Mouse (Mus musculus) spleen, postnatal 14 days (tissue): ENCODE measurements at regions not wholly inside any gene's neighbourhood (a gene's known extent, or its start where the extent isn't known, plus 50 kb on each side); places are given as distances from the start of the nearest gene placed in this dataset.

Source experiments
- DNase-seq, 2 experiments: peaks; one replicate each; pipeline ENCODE4 v3.0.0; 2021 to 2022; ENCODE audit warnings: low spot score in 2 of 2

GRCm38 (mm10) chr1:92386752-92387151 lies 86.9 kb downstream of the Ndufa10 start:
- no peak for DNase-seq

DNA sequence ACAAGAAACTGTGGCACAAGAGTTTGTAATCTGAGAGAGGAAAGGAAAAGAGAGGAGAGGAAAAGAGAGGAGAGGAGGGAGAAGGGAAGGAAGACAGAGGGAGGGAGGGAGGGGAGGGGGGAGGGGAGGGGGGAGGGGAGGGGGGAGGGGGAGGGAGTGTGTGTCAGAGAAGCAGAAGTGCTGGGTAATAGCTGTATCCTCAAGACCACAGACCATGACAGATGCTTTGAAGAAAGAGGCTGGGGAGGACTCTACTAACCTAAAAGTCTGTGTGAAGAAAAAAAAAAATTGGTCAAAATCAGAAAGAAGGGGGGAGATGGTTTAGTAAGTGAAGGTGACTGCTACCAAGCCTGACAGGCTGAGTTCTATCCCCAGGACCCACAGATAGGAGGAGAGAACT lies 88.7 kb downstream of the Ndufa10 start:
- no peak for DNase-seq

DNA sequence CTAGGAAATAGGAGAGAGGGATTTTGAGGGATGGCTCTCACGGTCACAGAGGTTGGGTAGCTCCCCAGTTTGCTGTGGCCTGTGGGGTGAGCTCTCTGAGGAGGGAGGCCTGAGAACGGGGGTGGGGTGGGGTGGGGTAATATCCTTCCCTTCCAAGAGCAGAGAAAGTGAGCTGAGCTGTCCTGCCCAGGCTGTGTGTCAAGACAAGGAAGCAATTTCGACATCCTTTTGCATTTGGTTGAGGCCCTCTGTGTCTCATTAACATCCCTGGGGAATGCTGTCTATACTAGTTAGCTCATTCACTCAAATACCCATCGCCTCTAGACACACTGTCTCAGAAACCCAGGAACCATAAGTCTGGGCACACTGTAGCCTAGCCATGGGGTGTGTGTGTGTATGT lies 89.9 kb downstream of the Ndufa10 start:
- no peak for DNase-seq

GRCm38 (mm10) chr1:92379510-92379886 lies 94.2 kb downstream of the Ndufa10 start:
- DNase-seq: no peak

GRCm38 (mm10) chr1:92378741-92379509 lies 94.7 kb downstream of the Ndufa10 start:
- DNase-seq: no peak

GRCm38 (mm10) chr1:92376456-92376855 lies 97.2 kb downstream of the Ndufa10 start:
- DNase-seq: no peak

- no peak for DNase-seq
Observed at GRCm38 (mm10) chr1:92372222-92372990, 101.3 kb downstream of the Ndufa10 start.

GRCm38 (mm10) chr1:92371357-92371981 lies 102.2 kb downstream of the Ndufa10 start:
- no peak for DNase-seq

DNA sequence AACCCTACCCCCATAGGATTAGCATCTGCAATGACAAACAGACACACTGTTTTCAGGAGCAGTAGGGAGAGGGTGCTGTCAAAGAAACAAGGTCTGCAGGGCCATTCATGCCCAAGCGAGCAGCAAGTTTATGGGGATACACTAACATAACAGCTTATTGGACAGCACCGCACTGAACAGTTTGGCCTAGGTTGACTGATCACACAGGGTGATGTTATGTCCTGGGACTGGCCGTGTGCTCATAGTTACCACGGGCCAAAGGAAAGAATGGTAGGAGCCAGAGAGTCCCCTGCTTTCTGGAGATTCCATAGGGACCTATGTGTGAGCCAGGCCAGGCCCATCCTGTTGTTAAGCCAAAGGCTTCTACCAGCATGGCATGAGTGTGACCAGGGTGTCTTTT lies 102.8 kb downstream of the Ndufa10 start:
- DNase-seq: no peak

DNA sequence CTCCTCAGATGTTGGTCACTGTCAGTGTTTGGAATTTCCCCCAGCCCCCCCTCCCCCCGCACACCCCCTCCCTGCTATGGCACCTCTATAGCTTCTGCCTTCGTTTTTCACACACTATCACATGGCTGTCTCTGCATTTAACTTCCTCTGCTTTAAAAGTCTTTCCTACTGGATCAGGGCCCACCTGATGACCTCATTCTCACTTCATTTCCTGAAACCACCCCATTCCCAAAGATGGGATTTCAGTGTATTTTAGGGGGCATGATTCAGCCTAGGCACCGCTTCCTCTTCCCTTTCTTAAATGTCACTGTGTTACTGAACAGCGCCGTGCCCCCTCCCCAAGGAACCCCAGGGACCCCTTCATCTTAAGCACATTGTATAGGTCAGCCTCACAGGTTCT lies 103.7 kb downstream of the Ndufa10 start:
- no peak for DNase-seq

DNA sequence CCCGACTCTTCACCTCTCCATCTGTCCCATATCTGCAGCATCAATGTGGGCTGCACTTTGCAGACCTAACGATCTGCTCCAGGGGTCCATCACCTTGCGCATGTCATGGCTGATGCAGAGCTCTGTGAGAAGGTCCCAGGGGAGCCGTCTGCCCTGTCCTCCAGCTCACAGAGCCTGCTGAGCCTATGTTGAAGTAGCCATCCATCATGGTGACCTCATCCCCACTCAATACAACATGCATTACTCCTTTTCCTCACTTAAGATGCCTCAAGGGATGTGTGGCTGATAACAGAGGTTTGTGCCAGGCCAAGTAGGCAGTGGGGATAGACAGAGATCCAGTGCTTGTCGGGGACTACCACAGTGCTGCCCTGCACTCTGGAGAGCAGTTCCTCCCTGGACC lies 107.4 kb downstream of the Ndufa10 start:
- no peak for DNase-seq

DNA sequence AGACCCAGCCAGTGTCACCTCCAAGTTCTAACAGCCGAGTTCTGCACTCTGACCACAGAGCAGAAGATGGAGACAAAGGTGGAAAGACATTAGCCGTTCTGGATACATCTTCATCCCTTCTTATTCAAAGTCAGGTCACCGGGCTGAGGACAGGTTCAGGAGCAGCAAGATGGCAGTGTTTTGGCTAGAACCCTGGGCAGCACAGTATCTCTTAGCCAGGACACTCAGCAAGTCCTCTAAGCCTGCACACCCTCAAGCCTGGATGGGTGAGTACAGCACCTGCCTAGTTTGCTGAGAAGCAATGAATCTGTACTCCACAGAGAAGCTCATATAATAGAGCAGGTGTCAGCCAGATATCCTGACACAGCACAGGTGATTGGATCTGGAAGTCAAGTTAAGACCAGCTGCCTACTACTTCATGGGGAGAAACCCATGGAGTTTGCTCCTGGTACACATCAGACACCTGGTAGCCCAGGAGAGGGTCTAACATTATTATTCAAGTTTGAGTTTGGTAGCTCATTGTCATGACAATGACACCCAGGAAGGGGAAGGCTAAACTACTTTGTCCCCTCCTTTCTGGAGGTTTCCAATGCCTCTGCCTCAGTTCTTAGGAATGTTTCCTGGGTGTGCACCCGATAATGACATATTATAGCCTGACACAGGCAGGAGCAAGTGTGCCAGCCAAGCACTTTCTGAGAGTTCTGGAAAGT lies 108.1 kb downstream of the Ndufa10 start:
- DNase-seq: no peak

GRCm38 (mm10) chr1:92361677-92362076 lies 112.0 kb downstream of the Ndufa10 start:
- no peak for DNase-seq

DNA sequence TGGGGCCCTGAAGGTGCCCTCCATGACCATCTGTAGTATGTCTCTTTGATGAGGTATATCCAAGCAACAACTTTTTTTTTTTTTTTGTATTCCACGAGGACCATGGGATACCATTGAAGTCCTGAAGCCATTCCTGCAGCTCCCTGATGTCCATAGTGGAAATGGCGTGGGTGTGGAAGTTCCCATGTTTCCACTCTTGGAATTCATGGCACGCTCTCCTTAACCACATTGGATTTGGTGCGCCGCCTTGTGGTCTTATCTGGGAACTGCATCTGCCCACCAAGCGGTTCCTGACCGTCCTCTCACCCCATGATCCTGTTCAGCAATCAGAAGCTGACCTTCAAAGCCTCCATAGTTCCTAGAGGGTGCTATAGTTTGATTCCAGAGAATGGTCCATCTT lies 113.4 kb downstream of the Ndufa10 start:
- DNase-seq: peak in 1 of 2 experiments; percentile 26

DNA sequence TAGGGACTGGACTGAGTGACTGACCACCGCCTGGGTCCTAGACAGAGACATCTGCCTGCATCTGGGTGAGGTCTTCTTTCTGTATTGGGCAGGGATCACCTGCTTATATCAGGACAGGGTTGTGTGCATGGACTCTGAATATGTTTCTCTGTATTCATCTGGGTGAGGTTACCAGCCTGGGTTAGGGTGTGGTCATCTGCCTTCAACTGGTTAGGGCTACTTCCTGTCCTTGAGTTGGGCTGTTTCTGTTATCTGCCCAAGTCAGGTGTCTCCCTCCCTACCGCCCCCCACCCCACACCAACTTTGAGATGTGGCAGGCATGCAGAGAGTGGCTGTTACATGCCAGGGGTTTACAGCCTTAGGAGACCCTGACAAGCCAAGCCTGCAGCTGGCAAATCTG lies 114.2 kb downstream of the Ndufa10 start:
- DNase-seq: no peak

DNA sequence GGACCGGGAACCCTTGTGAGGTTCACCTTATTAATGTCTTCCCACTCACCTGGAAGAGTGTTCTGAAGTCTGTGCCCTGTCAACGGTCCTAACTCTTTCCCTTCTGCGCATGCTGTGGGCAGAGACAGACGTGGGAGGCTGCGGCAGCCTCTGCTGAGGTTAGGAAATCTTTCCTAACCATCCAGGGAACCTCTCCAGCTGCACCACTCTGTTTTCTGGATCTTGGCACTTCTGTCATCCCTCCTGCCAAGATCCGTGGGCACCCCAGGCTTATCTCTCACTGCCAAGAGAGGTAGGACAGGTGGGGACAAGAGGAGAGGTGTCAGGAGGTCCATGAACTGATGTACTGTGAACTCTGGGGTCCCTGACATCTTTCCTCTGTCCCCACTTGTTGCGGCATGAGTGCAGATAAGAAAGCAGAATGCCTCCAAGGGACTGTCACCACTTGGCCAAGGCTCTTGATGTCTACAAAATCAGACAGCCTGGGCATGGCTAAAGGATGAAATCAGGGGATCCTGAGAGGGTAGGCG lies 114.8 kb downstream of the Ndufa10 start:
- DNase-seq: no peak

- DNase-seq: no peak
Observed at GRCm38 (mm10) chr1:92348353-92349005, 125.2 kb downstream of the Ndufa10 start.

GRCm38 (mm10) chr1:92347656-92348055 lies 126.0 kb downstream of the Ndufa10 start:
- no peak for DNase-seq

GRCm38 (mm10) chr1:92343768-92344167 lies 129.9 kb downstream of the Ndufa10 start:
- no peak for DNase-seq

GRCm38 (mm10) chr1:92343161-92343598 lies 130.5 kb downstream of the Ndufa10 start:
- DNase-seq: no peak

GRCm38 (mm10) chr1:92341846-92342540 lies 131.7 kb downstream of the Ndufa10 start:
- DNase-seq: no peak
